Mouse (Mus musculus): ENCODE results near the gene Irgm1.
A peak's percentile ranks its signal among the peaks of the same experiment; 100 is the strongest.
"Not testable (repeated sequence)": the region's sequence is repeated elsewhere in the genome, so short reads cannot be mapped to it uniquely, and the experiment has no call there.

Irgm1 gene

DNA sequence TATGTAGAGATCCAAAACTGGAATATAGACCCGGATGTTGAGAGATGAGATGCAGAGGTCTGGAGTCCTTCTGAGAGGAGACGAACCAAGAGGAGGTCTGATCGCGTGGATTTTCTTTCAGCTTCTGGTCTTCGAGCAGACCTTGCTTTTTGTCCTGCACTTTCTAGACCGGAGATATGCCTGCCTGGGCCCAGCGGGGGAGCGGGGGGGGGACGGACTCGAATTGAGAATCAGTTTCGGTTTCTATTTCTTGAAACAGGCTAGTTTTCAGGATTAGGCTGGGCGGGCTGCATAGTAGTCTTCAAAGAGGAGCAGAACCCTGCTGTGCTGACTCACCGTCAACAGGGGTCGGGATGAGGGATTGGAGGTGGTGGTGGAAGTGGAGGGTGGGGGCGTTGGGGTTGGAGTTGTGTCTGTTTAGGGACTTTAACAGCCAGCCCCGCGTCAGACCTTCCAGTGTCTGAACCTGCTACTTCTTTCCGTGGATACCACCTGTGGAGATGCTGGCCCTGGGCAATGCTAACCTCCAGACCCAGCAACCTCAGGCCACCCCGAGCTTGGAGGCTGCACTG is at the start of gene Irgm1:
Gene Irgm1 (minus strand): TSS at position 483 of the 572 bp plus-strand sequence.
- DNase-seq = peak; percentile 77

GRCm38 (mm10) chr11:48918380-48918779 is 46.9 kb upstream of the Irgm1 start:
- no peak for DNase-seq

- DNase-seq = no peak
These were observed 42.1 kb upstream of the Irgm1 start for GRCm38 (mm10) chr11:48913611-48914010.

GRCm38 (mm10) chr11:48908459-48908858 is 37.0 kb upstream of the Irgm1 start:
- no peak for DNase-seq

GRCm38 (mm10) chr11:48902021-48902420 is 30.5 kb upstream of the Irgm1 start, which contains the start of gene Gm5431:
Gene Gm5431 (minus strand): TSS chr11:48902214.
- no peak for DNase-seq

DNA sequence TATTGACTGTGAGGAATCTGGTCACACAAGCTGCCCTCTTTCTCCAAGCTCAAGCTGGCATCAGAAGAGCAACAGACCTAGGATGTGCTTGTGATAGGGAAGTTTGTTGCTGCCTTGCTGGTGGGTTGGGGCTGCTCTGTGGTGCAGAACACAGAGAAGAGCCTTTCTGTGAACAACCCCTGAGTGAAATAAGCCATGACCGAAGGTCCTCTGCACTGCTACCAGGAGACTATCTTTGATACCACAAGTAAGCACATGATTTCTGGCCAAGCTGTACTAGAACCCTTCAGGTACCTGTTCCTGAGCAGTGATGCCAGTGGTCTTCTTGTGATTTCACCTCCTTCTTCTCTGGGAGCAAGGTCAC is 30.1 kb upstream of the Irgm1 start:
- not testable (repeated sequence) for DNase-seq

DNA sequence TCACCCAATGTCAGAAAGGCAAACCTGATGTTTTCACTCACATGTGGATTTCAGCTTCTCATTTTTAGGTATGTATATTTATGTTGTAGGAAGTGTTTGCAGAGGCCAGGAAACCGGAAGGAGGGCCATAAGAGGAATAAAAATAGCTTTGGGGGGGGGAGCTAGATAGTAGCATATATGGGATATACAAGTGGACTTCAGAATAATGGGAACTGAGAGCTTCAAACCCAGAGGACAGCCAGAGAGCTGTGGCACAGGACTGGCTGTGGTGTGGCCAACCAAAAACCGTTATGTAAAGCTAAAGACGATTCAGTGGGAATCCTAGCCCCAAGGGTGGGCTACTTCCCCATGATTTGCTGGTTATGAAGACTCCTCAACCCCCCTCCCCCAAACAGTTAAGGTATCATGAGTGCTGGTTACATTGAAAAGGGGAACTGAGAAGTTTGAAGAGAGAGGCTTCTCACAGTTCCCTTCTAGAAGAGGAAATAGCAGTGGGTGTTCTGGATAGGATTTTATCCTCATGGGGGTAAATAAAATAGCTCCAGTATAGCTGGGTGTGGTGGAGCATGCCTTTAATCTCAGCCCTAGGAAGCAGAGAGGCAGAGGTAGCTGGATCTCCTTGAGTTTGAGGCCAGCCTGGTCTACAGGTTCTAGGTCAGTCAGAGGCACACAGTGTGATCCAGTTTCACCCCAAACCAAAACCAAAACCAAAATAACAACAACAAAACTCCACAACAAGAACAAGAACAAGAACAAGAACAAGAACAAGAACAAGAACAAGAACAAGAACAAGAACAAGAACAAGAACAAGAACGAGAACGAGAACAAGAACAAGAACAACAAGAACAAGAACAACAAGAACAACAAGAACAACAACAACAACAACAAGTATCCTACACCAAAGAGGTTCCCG is 29.4 kb upstream of the Irgm1 start:
- not testable (repeated sequence) for DNase-seq

- DNase-seq = no peak
These were observed 27.4 kb upstream of the Irgm1 start for GRCm38 (mm10) chr11:48898812-48899431.

DNA sequence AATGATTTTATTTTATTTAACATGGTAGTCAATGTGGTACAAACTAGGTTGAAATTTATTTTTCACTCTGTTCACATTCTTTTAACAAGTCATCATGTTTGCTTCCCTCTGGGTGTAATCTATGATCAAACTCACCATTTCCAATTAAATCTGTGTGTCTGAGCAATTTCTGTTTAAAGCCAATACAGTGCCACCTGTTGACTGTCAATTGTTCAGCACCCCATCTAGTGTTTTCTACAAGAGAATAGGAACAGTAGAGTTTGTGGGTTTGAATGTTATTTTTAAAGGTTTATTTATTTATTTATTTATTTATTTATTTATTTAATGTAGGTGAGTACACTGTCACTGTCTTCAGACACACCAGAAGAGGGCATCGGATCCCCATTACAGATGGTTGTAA is 5.2 kb upstream of the Irgm1 start:
- no peak for DNase-seq

GRCm38 (mm10) chr11:48875343-48875837 is 3.9 kb upstream of the Irgm1 start:
- DNase-seq = not testable (repeated sequence)

DNA sequence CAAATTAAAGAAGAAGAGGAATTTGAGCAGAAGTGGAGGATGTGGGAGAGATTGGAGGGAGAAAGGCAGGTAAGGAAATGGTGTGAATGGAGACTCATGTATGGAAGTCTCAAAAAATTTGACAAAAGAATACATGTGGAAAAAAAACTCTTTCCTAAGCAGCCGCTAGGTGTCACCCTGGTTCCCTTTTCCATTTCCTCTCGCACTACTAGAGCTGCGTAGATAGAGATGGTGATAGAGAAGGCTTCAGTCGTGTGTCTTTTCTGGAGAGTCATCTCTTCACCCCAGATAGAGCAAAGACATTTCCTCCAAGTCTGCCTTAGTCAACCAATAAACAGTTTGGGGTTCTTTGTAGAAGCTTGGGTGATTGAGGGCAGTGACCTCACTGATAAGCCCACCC is 3.0 kb upstream of the Irgm1 start:
- peak; percentile 76 for DNase-seq

- DNase-seq = no peak
These were observed 2.3 kb upstream of the Irgm1 start for GRCm38 (mm10) chr11:48873591-48874290.

DNA sequence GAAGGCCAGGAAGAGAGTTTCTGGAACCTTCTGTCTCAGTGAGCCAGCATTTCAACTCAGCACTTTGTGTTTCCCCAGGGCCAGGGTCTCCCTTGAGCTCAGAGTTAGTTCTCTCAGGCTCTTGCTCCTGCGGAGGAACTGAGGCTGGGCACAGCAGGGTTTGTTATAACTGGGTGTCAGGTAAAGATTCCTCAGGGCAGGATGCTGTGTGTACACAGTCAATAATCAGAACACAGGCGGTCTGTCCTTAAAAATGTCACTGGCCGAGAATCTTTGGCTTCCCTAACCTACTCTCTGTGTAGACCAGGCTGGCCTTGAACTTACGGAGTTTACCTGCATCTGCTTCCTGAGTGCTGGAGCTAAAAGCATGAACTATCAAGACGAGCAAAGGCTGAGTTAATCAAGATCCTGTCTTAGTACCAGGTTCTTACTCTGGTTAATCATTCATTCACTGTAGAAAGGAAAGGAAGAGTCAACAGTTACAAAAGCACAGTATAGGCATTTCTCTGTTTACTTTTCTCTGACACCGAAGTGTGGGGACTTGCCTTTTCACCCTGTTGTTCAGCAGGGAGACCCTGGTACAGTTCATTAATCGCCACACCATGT is 1.3 kb upstream of the Irgm1 start:
- no peak for DNase-seq

DNA sequence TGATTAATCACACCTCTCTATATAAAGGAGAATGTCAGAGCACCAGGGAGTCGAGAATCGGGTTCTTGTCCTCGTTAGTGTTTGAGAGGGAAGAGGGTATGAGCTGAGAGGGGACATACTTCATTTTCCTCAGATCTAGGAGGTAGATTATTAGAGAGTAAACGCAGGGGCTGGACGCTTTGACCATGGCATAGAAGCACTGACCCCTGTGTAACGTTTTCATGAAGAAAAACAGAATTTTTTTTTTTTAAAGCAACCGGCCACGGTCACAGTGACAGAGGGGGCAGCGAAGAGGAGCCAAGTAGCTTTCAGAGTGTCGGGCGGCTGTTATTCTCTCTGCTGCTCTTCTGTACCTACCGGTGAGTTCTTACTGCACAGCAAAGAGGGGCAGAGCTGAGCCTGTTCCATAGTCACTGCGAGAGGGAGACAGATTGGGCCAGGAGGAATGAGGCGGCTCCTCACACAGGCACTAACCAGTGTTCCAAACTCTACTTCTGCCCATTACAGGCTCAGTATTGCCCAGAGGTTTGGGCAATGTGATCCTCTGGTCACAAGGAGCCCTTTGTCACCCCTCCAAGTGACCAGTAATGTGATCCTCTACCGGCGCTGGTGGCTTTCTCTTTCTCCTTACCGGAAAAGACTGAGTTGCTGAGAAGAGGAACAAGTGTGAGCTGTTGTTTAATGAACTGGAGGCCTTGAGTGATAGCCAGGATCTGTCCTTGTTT is 496 bp upstream of the Irgm1 start:
- peak; percentile 57 for DNase-seq

- no peak for DNase-seq
These were observed 702 bp downstream of the Irgm1 start for GRCm38 (mm10) chr11:48870781-48871180.

GRCm38 (mm10) chr11:48869380-48870110 is 1.9 kb downstream of the Irgm1 start:
- DNase-seq = no peak

- no peak for DNase-seq
These were observed 5.0 kb downstream of the Irgm1 start for GRCm38 (mm10) chr11:48866481-48866880.

- no peak for DNase-seq
These were observed 7.7 kb downstream of the Irgm1 start for GRCm38 (mm10) chr11:48863808-48864207.

- DNase-seq = no peak
These were observed 8.6 kb downstream of the Irgm1 start for GRCm38 (mm10) chr11:48862784-48863319.

- peak; percentile 51 for DNase-seq
These were observed 12.5 kb downstream of the Irgm1 start for GRCm38 (mm10) chr11:48859014-48859413.
